Mouse (Mus musculus) natural killer cell, adult 2 months (primary cell): ENCODE measurements around the gene Olfr549.

Experiments
- DNase-seq, 2 experiments: peaks; one replicate each; pipeline ENCODE4 v3.0.0; 2022; ENCODE audit warnings: low spot score in 2 of 2

Olfr549 gene

GRCm38 (mm10) chr7:102591786-102592185 lies 42.1 kb downstream of the Olfr549 start, which contains the start of gene Olfr551:
TSS of gene Olfr551 (minus strand) at chr7:102591886.
- no peak for DNase-seq

GRCm38 (mm10) chr7:102597378-102598031 lies 47.8 kb downstream of the Olfr549 start, which contains the start of gene Olfr552:
TSS of gene Olfr552 (plus strand) at chr7:102597770.
- no peak for DNase-seq
